Mouse (Mus musculus) embryonic fibroblast, embryonic 13.5 days (primary cell): ENCODE results near the gene Ppp1r12b.

Experiments
- CTCF ChIP-seq: IDR thresholded peaks from 2 replicates; pipeline ENCODE4 v1.5.1; 2011; ENCODE audit warnings: mild to moderate bottlenecking, control low read depth, low read length, moderate library complexity, borderline replicate concordance; ENCODE audit not compliant: insufficient read depth
- POLR2A ChIP-seq: IDR thresholded peaks from 2 replicates; pipeline ENCODE4 v1.6.1; 2011; ENCODE audit warnings: low read depth, mild to moderate bottlenecking, control low read depth, low read length, moderate library complexity

DNA sequence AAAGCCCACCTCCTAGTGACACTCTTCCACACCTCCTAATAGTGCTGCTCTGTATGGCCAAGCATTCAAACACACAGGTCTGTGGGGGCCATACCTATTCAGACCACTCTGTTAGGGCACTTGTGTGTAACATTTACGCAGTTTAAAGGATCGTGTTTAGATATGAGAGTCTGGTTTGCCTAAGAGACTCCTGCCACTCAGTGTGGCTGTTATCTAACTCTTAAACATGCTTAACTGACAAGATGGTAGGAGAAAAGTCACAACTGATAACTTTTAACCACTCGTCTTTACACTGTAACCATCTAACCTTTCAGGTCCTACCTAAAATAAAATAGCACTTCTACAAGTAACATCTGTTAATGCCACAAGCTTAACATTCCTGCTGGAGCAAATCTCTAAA lies 134.9 kb downstream of the Ppp1r12b start:
- no peak for TF ChIP-seq POLR2A
- TF ChIP-seq CTCF = no peak
